Mouse (Mus musculus) embryonic fibroblast, embryonic 13.5 days (primary cell): ENCODE measurements around the gene Hs1bp3.

Source experiments
- CTCF ChIP-seq: IDR thresholded peaks from 2 replicates; pipeline ENCODE4 v1.5.1; 2011; ENCODE audit warnings: mild to moderate bottlenecking, control low read depth, low read length, moderate library complexity, borderline replicate concordance; ENCODE audit not compliant: insufficient read depth
- POLR2A ChIP-seq: IDR thresholded peaks from 2 replicates; pipeline ENCODE4 v1.6.1; 2011; ENCODE audit warnings: low read depth, mild to moderate bottlenecking, control low read depth, low read length, moderate library complexity

DNA sequence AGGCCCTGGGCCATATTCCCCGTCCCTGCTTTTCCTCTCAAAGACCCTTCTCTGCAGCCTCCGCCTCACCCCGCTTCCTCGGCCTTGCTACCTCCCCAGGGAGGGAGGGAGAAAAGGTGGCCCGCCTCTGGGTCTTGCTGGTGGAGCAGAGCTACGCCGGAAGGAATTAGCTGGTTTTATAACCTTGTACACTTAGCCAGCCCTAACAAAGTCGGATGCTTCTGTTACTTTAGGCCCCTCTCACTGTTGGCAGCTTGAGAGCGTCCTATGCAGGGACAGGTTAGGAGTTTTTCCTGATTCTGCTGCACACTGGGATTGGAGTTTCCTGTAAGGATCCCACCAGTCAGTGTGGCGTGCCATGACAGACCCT lies 13.1 kb upstream of the Hs1bp3 start:
- TF ChIP-seq CTCF (no peak), POLR2A (no peak)
